Mouse (Mus musculus): ENCODE measurements around the gene Gimap7. TPM values are rescaled to one million over a fixed set of nuclear protein-coding genes. Genes with fewer than 3 reads are reported as not detected.

Gimap7 gene
- polyA plus RNA-seq, 1 experiment from 2014 or later, result not detected

DNA sequence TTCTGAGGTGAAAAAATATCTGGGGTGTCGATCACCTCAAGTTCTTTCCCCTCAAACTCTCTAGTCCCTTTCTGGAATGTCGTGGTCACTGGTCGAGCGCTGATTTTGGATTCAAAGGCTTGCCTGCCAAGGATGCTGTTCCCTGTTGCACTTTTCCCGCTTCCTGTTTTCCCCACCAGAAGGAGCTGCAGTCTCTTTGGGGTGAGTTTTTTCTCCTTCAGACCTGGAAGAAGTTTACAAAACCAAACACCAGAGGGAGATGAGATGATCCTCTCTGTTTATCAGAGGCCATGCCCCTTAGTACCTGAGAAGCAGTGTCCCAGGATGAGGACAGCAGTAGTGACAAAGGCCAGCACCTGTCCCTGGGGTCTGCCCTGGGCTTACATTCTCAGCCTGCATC, 15.8 kb upstream of the Gimap7 start:
- Histone ChIP-seq H3K36me3 (ENCODE audit: control insufficient read depth, insufficient read depth) (no peaks in the 10 kb centered on the region), H3K9ac (replicated peaks; ENCODE audit: low read depth, low read length) (no peak overlapping the region), H3K9me3 (ENCODE audit: control insufficient read depth, low read length) (no peaks in the 10 kb centered on the region), H3K4me2 (ENCODE audit: low read length) (no peak overlapping the region), H3K27me3 (replicated peaks; ENCODE audit: control insufficient read depth, insufficient read depth, low read length) (no peaks in the 10 kb centered on the region), H3K27ac (ENCODE audit: low read length) (no peak overlapping the region), H3K4me3 (replicated peaks; ENCODE audit: low read length) (no peak overlapping the region), H3K4me1 (replicated peaks; ENCODE audit: control insufficient read depth, insufficient read depth, low read length) (no peaks in the 10 kb centered on the region)
- WGBS, result 74% methylated on average over 5 of the region's 5 CpGs
- no peak for ATAC-seq

DNA sequence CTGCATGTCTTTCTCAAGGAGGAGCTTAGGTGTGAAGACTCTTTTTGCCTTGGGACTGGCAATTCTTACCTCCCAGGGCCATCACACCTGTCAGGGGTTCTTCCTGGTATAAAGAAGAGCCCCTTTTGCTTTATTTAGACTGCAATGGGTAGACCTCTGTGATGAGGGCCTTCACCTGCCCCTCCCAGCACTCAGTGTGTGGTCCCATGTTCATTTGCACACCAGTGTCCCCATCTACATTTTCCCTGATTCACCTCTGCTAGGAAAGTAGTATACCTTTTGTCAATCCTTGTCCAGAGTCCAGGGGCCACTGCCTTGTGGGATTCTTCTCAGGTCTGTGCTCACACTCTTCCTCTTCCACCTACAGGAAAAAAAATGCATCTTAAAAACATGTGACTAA, 14.3 kb upstream of the Gimap7 start:
- H3K27me3 ChIP-seq (replicated peaks; ENCODE audit: control insufficient read depth, insufficient read depth, low read length), result no peaks in the 10 kb centered on the region
- no peak for ATAC-seq
- H3K4me2 ChIP-seq (ENCODE audit: low read length), result no peak overlapping the region
- H3K9ac ChIP-seq (replicated peaks; ENCODE audit: low read depth, low read length), result no peak overlapping the region
- no peaks in the 10 kb centered on the region for H3K36me3 ChIP-seq (ENCODE audit: control insufficient read depth, insufficient read depth)
- H3K9me3 ChIP-seq (ENCODE audit: control insufficient read depth, low read length), result no peaks in the 10 kb centered on the region
- H3K4me1 ChIP-seq (replicated peaks; ENCODE audit: control insufficient read depth, insufficient read depth, low read length), result no peaks in the 10 kb centered on the region
- H3K27ac ChIP-seq (ENCODE audit: low read length), result no peak overlapping the region
- no peak overlapping the region for H3K4me3 ChIP-seq (replicated peaks; ENCODE audit: low read length)

GRCm38 (mm10) chr6:48706130-48706529, 12.3 kb upstream of the Gimap7 start:
- H3K4me1 ChIP-seq (replicated peaks; ENCODE audit: control insufficient read depth, insufficient read depth, low read length), result no peaks in the 10 kb centered on the region
- H3K27ac ChIP-seq (ENCODE audit: low read length), result no peak overlapping the region
- no peaks in the 10 kb centered on the region for H3K9me3 ChIP-seq (ENCODE audit: control insufficient read depth, low read length)
- no peak overlapping the region for H3K9ac ChIP-seq (replicated peaks; ENCODE audit: low read depth, low read length)
- H3K36me3 ChIP-seq (ENCODE audit: control insufficient read depth, insufficient read depth), result no peaks in the 10 kb centered on the region
- no peak overlapping the region for H3K4me3 ChIP-seq (replicated peaks; ENCODE audit: low read length)
- 38% methylated on average over 3 of the region's 3 CpGs for WGBS
- ATAC-seq, result no peak
- H3K27me3 ChIP-seq (replicated peaks; ENCODE audit: control insufficient read depth, insufficient read depth, low read length), result no peaks in the 10 kb centered on the region
- no peak overlapping the region for H3K4me2 ChIP-seq (ENCODE audit: low read length)

DNA sequence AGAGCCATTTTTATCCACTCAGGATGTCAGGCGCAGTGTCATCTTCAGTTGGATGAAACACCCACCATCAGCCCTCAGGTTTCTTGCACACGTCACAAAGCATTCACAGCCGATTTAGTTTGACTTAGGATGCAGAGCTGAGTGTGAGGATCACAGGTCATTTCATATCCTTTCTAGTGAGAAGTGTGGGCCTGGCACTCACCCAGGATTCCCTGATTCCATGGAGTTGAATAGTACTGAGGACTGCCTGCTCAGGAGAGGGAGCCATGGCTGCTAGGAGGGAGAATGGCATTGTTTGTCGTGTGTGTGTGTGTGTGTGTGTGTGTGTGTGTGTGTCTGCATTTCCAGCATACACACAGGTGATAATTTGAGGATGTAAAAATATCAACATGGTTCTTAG, 1.9 kb downstream of the Gimap7 start:
- no peaks in the 10 kb centered on the region; the same call in 1 of the 2 replicates for H3K4me1 ChIP-seq (replicated peaks; ENCODE audit: control insufficient read depth, insufficient read depth, low read length)
- no peak overlapping the region for H3K9ac ChIP-seq (replicated peaks; ENCODE audit: low read depth, low read length)
- H3K27me3 ChIP-seq (replicated peaks; ENCODE audit: control insufficient read depth, insufficient read depth, low read length), result no peaks in the 10 kb centered on the region
- H3K4me2 ChIP-seq (ENCODE audit: low read length), result no peak overlapping the region
- H3K36me3 ChIP-seq (ENCODE audit: control insufficient read depth, insufficient read depth), result no peaks in the 10 kb centered on the region
- ATAC-seq, result no peak
- H3K27ac ChIP-seq (ENCODE audit: low read length), result no peak overlapping the region
- H3K9me3 ChIP-seq (ENCODE audit: control insufficient read depth, low read length), result no peaks in the 10 kb centered on the region
- 89% methylated on average over 4 of the region's 4 CpGs for WGBS
- H3K4me3 ChIP-seq (replicated peaks; ENCODE audit: low read length), result no peak overlapping the region

DNA sequence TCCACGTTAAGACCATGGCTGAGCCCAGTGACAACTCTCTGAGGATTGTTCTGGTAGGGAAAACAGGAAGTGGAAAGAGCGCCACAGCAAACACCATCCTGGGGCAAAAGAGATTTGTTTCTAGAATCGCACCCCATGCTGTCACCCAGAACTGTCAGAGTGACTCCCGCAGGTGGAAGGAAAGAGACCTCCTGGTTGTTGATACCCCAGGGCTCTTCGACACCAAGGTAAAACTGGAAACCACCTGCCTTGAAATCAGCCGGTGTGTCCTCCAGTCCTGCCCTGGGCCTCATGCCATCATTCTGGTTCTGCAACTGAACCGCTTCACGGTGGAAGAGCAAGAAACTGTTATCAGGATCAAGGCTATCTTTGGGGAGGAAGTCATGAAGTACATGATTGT, 5.0 kb downstream of the Gimap7 start:
- H3K27me3 ChIP-seq (replicated peaks; ENCODE audit: control insufficient read depth, insufficient read depth, low read length), result no peaks in the 10 kb centered on the region
- ATAC-seq, result no peak
- no peak overlapping the region for H3K27ac ChIP-seq (ENCODE audit: low read length)
- no peak overlapping the region for H3K4me3 ChIP-seq (replicated peaks; ENCODE audit: low read length)
- H3K36me3 ChIP-seq (ENCODE audit: control insufficient read depth, insufficient read depth), result no peaks in the 10 kb centered on the region
- no peak overlapping the region for H3K9ac ChIP-seq (replicated peaks; ENCODE audit: low read depth, low read length)
- 88% methylated on average over 8 of the region's 8 CpGs for WGBS
- H3K9me3 ChIP-seq (ENCODE audit: control insufficient read depth, low read length), result no peaks in the 10 kb centered on the region
- no peak overlapping the region for H3K4me2 ChIP-seq (ENCODE audit: low read length)
- H3K4me1 ChIP-seq (replicated peaks; ENCODE audit: control insufficient read depth, insufficient read depth, low read length), result peaks cover 6% of the 10 kb centered on the region

- H3K27ac ChIP-seq (ENCODE audit: low read length), result no peak overlapping the region
- no peaks in the 10 kb centered on the region for H3K36me3 ChIP-seq (ENCODE audit: control insufficient read depth, insufficient read depth)
- no peaks in the 10 kb centered on the region for H3K9me3 ChIP-seq (ENCODE audit: control insufficient read depth, low read length)
- no peaks in the 10 kb centered on the region for H3K27me3 ChIP-seq (replicated peaks; ENCODE audit: control insufficient read depth, insufficient read depth, low read length)
- H3K9ac ChIP-seq (replicated peaks; ENCODE audit: low read depth, low read length), result no peak overlapping the region
- peaks cover 6% of the 10 kb centered on the region for H3K4me1 ChIP-seq (replicated peaks; ENCODE audit: control insufficient read depth, insufficient read depth, low read length)
- WGBS, result 0% methylated on average over 1 of the region's 1 CpGs
- H3K4me3 ChIP-seq (replicated peaks; ENCODE audit: low read length), result no peak overlapping the region
- ATAC-seq, result peak; percentile 69
- no peak overlapping the region for H3K4me2 ChIP-seq (ENCODE audit: low read length)
Measured at GRCm38 (mm10) chr6:48725476-48725875, 7.1 kb downstream of the Gimap7 start.

- H3K27ac ChIP-seq (ENCODE audit: low read length), result no peak overlapping the region
- no peaks in the 10 kb centered on the region for H3K36me3 ChIP-seq (ENCODE audit: control insufficient read depth, insufficient read depth)
- peaks cover 6% of the 10 kb centered on the region for H3K4me1 ChIP-seq (replicated peaks; ENCODE audit: control insufficient read depth, insufficient read depth, low read length)
- no peaks in the 10 kb centered on the region for H3K27me3 ChIP-seq (replicated peaks; ENCODE audit: control insufficient read depth, insufficient read depth, low read length)
- H3K9ac ChIP-seq (replicated peaks; ENCODE audit: low read depth, low read length), result no peak overlapping the region
- ATAC-seq, result no peak
- 93% methylated on average over 5 of the region's 5 CpGs for WGBS
- H3K9me3 ChIP-seq (ENCODE audit: control insufficient read depth, low read length), result no peaks in the 10 kb centered on the region
- no peak overlapping the region for H3K4me2 ChIP-seq (ENCODE audit: low read length)
- H3K4me3 ChIP-seq (replicated peaks; ENCODE audit: low read length), result no peak overlapping the region
Measured at GRCm38 (mm10) chr6:48727761-48728160, 9.3 kb downstream of the Gimap7 start.

GRCm38 (mm10) chr6:48732864-48733304, 14.5 kb downstream of the Gimap7 start:
- Histone ChIP-seq H3K9me3 (ENCODE audit: control insufficient read depth, low read length) (no peaks in the 10 kb centered on the region), H3K9ac (replicated peaks; ENCODE audit: low read depth, low read length) (no peak overlapping the region), H3K4me2 (ENCODE audit: low read length) (no peak overlapping the region), H3K4me3 (replicated peaks; ENCODE audit: low read length) (no peak overlapping the region), H3K27me3 (replicated peaks; ENCODE audit: control insufficient read depth, insufficient read depth, low read length) (no peaks in the 10 kb centered on the region), H3K36me3 (ENCODE audit: control insufficient read depth, insufficient read depth) (no peaks in the 10 kb centered on the region), H3K27ac (ENCODE audit: low read length) (no peak overlapping the region), H3K4me1 (replicated peaks; ENCODE audit: control insufficient read depth, insufficient read depth, low read length) (no peaks in the 10 kb centered on the region)
- WGBS, result 59% methylated on average over 8 of the region's 8 CpGs
- no peak for ATAC-seq

- no peaks in the 10 kb centered on the region for H3K4me1 ChIP-seq (replicated peaks; ENCODE audit: control insufficient read depth, insufficient read depth, low read length)
- H3K9me3 ChIP-seq (ENCODE audit: control insufficient read depth, low read length), result no peaks in the 10 kb centered on the region
- WGBS, result 88% methylated on average over 1 of the region's 1 CpGs
- no peak overlapping the region for H3K9ac ChIP-seq (replicated peaks; ENCODE audit: low read depth, low read length)
- no peak overlapping the region for H3K4me2 ChIP-seq (ENCODE audit: low read length)
- no peak for ATAC-seq
- H3K27me3 ChIP-seq (replicated peaks; ENCODE audit: control insufficient read depth, insufficient read depth, low read length), result no peaks in the 10 kb centered on the region
- no peak overlapping the region for H3K4me3 ChIP-seq (replicated peaks; ENCODE audit: low read length)
- no peaks in the 10 kb centered on the region for H3K36me3 ChIP-seq (ENCODE audit: control insufficient read depth, insufficient read depth)
- no peak overlapping the region for H3K27ac ChIP-seq (ENCODE audit: low read length)
Measured at GRCm38 (mm10) chr6:48733660-48734059, 15.2 kb downstream of the Gimap7 start.

- H3K4me1 ChIP-seq (replicated peaks; ENCODE audit: control insufficient read depth, insufficient read depth, low read length), result no peaks in the 10 kb centered on the region
- H3K4me3 ChIP-seq (replicated peaks; ENCODE audit: low read length), result no peak overlapping the region
- H3K36me3 ChIP-seq (ENCODE audit: control insufficient read depth, insufficient read depth), result no peaks in the 10 kb centered on the region
- WGBS, result 84% methylated on average over 2 of the region's 2 CpGs
- H3K9me3 ChIP-seq (ENCODE audit: control insufficient read depth, low read length), result no peaks in the 10 kb centered on the region
- no peak overlapping the region for H3K4me2 ChIP-seq (ENCODE audit: low read length)
- H3K27me3 ChIP-seq (replicated peaks; ENCODE audit: control insufficient read depth, insufficient read depth, low read length), result peaks cover 8% of the 10 kb centered on the region
- ATAC-seq, result no peak
- no peak overlapping the region for H3K9ac ChIP-seq (replicated peaks; ENCODE audit: low read depth, low read length)
- H3K27ac ChIP-seq (ENCODE audit: low read length), result no peak overlapping the region
Measured at GRCm38 (mm10) chr6:48737053-48737452, 18.6 kb downstream of the Gimap7 start.

Measured in forebrain, embryonic 16.5 days (tissue).